Mouse (Mus musculus) embryonic facial prominence, embryonic 13.5 days (tissue): Measurements from ENCODE around the gene 1700019N19Rik. TPM values are rescaled to one million over a fixed set of nuclear protein-coding genes. Genes with fewer than 3 reads are reported as not detected.

Source experiments
- ATAC-seq: fragments of 200-750 bp; cut with Nextera tagmentation; 2 replicates; pipeline ENCODE4 v1.8.0; 2017; ENCODE audit warnings: low read depth; ENCODE audit not compliant: insufficient number of reproducible peaks, insufficient read depth, low FRiP score, low TSS enrichment
- H3K27ac ChIP-seq: fragments of 300-500 bp; sonication (generic); 2 replicates; pipeline ENCODE4 v1.5.1; 2015; ENCODE audit warnings: moderate library complexity, mild to moderate bottlenecking, inconsistent platforms
- H3K27me3 ChIP-seq: fragments of 300-500 bp; sonication (generic); 2 replicates; pipeline ENCODE4 v1.6.1; 2015; ENCODE audit warnings: mild to moderate bottlenecking, inconsistent platforms
- H3K36me3 ChIP-seq: fragments of 300-500 bp; sonication (generic); 2 replicates; pipeline ENCODE4 v1.6.1; 2015; ENCODE audit warnings: mild to moderate bottlenecking, inconsistent platforms
- H3K4me1 ChIP-seq: fragments of 300-500 bp; sonication (generic); 2 replicates; pipeline ENCODE4 v1.6.1; 2015; ENCODE audit warnings: inconsistent platforms
- H3K4me2 ChIP-seq: fragments of 300-500 bp; sonication (generic); 2 replicates; pipeline ENCODE4 v1.6.1; 2015; ENCODE audit warnings: moderate library complexity, mild to moderate bottlenecking, inconsistent platforms
- H3K4me3 ChIP-seq: fragments of 300-500 bp; sonication (generic); 2 replicates; pipeline ENCODE4 v1.5.1; 2015; ENCODE audit warnings: mild to moderate bottlenecking, inconsistent platforms
- H3K9ac ChIP-seq: fragments of 300-500 bp; sonication (generic); 2 replicates; pipeline ENCODE4 v1.6.1; 2015; ENCODE audit warnings: mild to moderate bottlenecking, inconsistent platforms
- H3K9me3 ChIP-seq: fragments of 300-500 bp; sonication (generic); 2 replicates; pipeline ENCODE4 v1.6.1; 2016; ENCODE audit warnings: inconsistent platforms
- WGBS: fragments of 180-500 bp; shearing (Covaris S2); methylation state at CpG from one replicate; pipeline ENCODE4 v1.1.7; 2015; ENCODE audit warnings: mixed read lengths; 5-methylcytosine and 5-hydroxymethylcytosine counted together
- polyA plus RNA-seq: library from polyadenylated mRNA; unstranded; fragments of >200 nt; fragmentation: Nextera tagmentation; extraction: Ambion mirVana; gene quantifications from 2 replicates; pipeline ENCODE4 v1.2.1, GENCODE M21; 2015

1700019N19Rik gene
- not detected in 2 replicates for polyA plus RNA-seq

DNA sequence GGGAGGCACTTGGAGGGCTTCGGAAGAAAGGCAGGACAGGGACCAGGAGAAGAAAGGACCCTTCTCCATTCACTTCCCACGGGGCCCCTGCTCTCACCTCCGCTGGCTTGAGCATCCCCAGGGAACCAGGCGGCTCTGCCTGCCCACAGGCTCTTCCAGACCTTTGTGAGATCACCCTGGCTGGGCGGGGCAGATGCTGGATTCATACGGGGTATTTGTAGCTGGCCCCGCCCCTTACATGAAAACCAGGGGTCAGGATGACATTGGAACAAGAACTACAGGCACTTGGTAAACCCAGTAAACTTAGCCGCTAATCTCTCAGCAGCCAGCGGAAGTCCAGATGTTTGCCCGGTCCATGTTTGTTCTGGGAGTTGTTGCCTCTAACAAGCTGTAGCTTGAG, at the start of gene 1700019N19Rik:
1700019N19Rik (minus strand) TSS at position 178 of the 400 bp plus-strand sequence.
- WGBS = 43% methylated on average over 10 of the region's 10 CpGs
- no peak within 1 kb of the TSS for H3K4me2 ChIP-seq
- H3K9ac ChIP-seq = no peak within 1 kb of the TSS
- H3K27me3 ChIP-seq = no peaks in the 10 kb centered on the region
- H3K4me1 ChIP-seq = 0 out of 2 replicates have a peak, but pooled peaks cover 9% of the 10 kb centered on the region
- H3K9me3 ChIP-seq = no peaks in the 10 kb centered on the region
- ATAC-seq = no peak
- H3K27ac ChIP-seq = no peak within 1 kb of the TSS
- H3K4me3 ChIP-seq = no peak within 1 kb of the TSS
- H3K36me3 ChIP-seq = peaks cover 3% of the 10 kb centered on the region

DNA sequence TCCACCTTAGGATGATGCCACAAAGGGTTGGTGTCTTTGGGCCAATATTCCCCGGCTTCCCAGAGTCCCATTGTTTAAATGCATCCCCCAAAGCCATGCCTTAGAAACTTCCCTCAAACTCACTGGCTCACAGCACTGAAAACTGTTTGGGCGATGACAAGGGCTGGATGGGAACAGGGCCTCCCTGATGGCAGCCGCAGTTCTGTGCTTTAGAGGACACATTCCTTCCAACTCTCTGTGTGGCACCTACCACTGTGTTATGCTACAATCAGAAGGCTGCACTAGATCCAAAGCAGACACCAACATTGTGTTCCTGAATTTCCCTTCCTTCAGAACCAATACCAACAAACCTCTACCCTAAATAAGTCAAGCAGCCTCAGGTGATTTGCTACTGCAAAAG, 49.3 kb upstream of the 1700019N19Rik start:
- peaks cover 22% of the 10 kb centered on the region for H3K4me1 ChIP-seq
- WGBS = 79% methylated on average over 3 of the region's 3 CpGs

GRCm38 (mm10) chr19:58840721-58841271, 46.5 kb upstream of the 1700019N19Rik start:
- Histone ChIP-seq H3K36me3 (no peaks in the 10 kb centered on the region), H3K9me3 (no peaks in the 10 kb centered on the region), H3K9ac (no peak overlapping the region), H3K4me1 (peaks cover 22% of the 10 kb centered on the region), H3K4me3 (no peak overlapping the region), H3K4me2 (no peak overlapping the region), H3K27ac (no peak overlapping the region), H3K27me3 (peaks cover 18% of the 10 kb centered on the region)
- no peak for ATAC-seq
- WGBS = 79% methylated on average over 5 of the region's 5 CpGs

More for the DNA sequence above, 49.3 kb upstream of the 1700019N19Rik start:
- no peak overlapping the region for H3K9ac ChIP-seq
- H3K4me2 ChIP-seq = no peak overlapping the region
- ATAC-seq = no peak
- no peaks in the 10 kb centered on the region for H3K9me3 ChIP-seq
- no peak overlapping the region for H3K4me3 ChIP-seq
- H3K36me3 ChIP-seq = no peaks in the 10 kb centered on the region
- H3K27ac ChIP-seq = no peak overlapping the region
- peaks cover 11% of the 10 kb centered on the region; the same call in 1 of the 2 replicates for H3K27me3 ChIP-seq

GRCm38 (mm10) chr19:58839806-58840205, 45.5 kb upstream of the 1700019N19Rik start:
- Histone ChIP-seq H3K27me3 (peaks cover 18% of the 10 kb centered on the region), H3K9me3 (no peaks in the 10 kb centered on the region), H3K4me1 (peaks cover 22% of the 10 kb centered on the region), H3K4me2 (no peak overlapping the region), H3K27ac (0 out of 2 replicates have a peak overlapping the region, but pooled peaks have one; percentile 36), H3K4me3 (no peak overlapping the region), H3K36me3 (no peaks in the 10 kb centered on the region), H3K9ac (no peak overlapping the region)
- 28% methylated on average over 4 of the region's 4 CpGs for WGBS
- ATAC-seq = no peak

- Histone ChIP-seq H3K36me3 (no peaks in the 10 kb centered on the region), H3K9ac (no peak overlapping the region), H3K27me3 (peaks cover 18% of the 10 kb centered on the region), H3K9me3 (no peaks in the 10 kb centered on the region), H3K4me1 (peaks cover 22% of the 10 kb centered on the region), H3K4me2 (no peak overlapping the region), H3K27ac (no peak overlapping the region), H3K4me3 (no peak overlapping the region)
- ATAC-seq = no peak
- 40% methylated on average over 3 of the region's 3 CpGs for WGBS
These were observed 45.1 kb upstream of the 1700019N19Rik start for GRCm38 (mm10) chr19:58839345-58839744.

DNA sequence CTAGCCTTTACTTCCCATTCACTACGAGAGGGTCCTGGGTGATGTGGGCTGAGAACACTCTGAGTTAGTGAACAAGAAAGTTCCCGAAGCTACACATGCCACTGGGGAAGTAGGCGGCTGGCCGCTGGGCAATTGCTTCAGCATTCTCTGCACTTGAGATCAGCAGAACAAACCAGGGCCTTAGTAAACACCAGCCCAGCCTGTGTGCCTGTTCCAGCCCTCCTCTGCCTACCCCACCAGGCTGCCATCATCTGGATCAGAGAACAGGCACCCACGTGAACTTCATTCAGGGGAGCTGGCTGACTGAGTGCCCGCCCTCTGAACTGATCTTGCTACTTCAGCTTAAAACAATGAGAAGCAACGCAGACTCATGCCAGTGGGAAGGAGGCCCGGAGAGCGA, 44.4 kb upstream of the 1700019N19Rik start:
- no peak for ATAC-seq
- no peaks in the 10 kb centered on the region for H3K9me3 ChIP-seq
- 75% methylated on average over 9 of the region's 9 CpGs for WGBS
- H3K4me2 ChIP-seq = no peak overlapping the region
- no peak overlapping the region for H3K4me3 ChIP-seq
- peaks cover 18% of the 10 kb centered on the region for H3K27me3 ChIP-seq
- H3K9ac ChIP-seq = no peak overlapping the region
- no peaks in the 10 kb centered on the region for H3K36me3 ChIP-seq
- H3K4me1 ChIP-seq = peaks cover 22% of the 10 kb centered on the region
- H3K27ac ChIP-seq = no peak overlapping the region; the same call in 1 of the 2 replicates

DNA sequence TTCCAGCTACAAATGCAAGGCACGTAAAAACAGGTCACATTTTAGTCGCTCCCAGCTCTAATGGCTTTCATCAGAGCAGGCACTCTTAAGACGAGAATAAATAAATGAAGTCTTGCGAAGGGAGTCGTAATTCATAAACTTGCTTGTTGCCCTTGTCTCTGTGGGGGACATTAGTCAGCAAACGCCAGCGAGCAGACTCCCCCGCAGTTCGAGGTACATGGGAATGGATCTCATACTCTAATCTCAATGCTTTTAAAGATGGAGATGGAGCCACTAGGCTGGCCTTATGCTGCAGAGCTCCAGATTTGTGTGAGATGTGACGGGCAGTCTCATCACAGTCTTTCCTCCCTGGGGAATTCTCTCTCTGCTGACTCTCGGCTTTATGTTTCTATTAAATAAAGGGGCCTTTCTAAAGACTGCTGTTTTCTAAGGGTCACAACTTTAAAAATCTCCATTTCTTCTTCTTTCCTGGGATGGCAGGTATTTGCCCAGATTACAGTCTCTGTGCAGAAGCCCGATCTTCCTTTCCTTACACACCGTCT, 39.4 kb upstream of the 1700019N19Rik start:
- 72% methylated on average over 13 of the region's 13 CpGs for WGBS
- Histone ChIP-seq H3K27ac (no peak overlapping the region), H3K9ac (no peak overlapping the region), H3K4me2 (no peak overlapping the region), H3K4me1 (peaks cover under 1% of the 10 kb centered on the region), H3K4me3 (no peak overlapping the region), H3K36me3 (no peaks in the 10 kb centered on the region), H3K27me3 (peaks cover 8% of the 10 kb centered on the region; the same call in 1 of the 2 replicates), H3K9me3 (no peaks in the 10 kb centered on the region)
- ATAC-seq = no peak

- ATAC-seq = no peak
- 70% methylated on average over 2 of the region's 2 CpGs for WGBS
These were observed 38.7 kb upstream of the 1700019N19Rik start for GRCm38 (mm10) chr19:58832988-58833387.

GRCm38 (mm10) chr19:58831280-58831922, 37.1 kb upstream of the 1700019N19Rik start:
- WGBS = 82% methylated on average over 9 of the region's 9 CpGs
- ATAC-seq = no peak
- H3K27me3 ChIP-seq = no peaks in the 10 kb centered on the region
- H3K9me3 ChIP-seq = no peaks in the 10 kb centered on the region
- no peak overlapping the region for H3K9ac ChIP-seq
- no peak overlapping the region for H3K27ac ChIP-seq
- no peak overlapping the region for H3K4me2 ChIP-seq
- no peaks in the 10 kb centered on the region for H3K4me1 ChIP-seq
- no peak overlapping the region for H3K4me3 ChIP-seq
- no peaks in the 10 kb centered on the region for H3K36me3 ChIP-seq

More at GRCm38 (mm10) chr19:58832988-58833387, 38.7 kb upstream of the 1700019N19Rik start:
- Histone ChIP-seq H3K9me3 (no peaks in the 10 kb centered on the region), H3K9ac (no peak overlapping the region), H3K27me3 (peaks cover 6% of the 10 kb centered on the region; the same call in 1 of the 2 replicates), H3K36me3 (no peaks in the 10 kb centered on the region), H3K27ac (no peak overlapping the region), H3K4me2 (no peak overlapping the region), H3K4me3 (no peak overlapping the region), H3K4me1 (no peaks in the 10 kb centered on the region)

GRCm38 (mm10) chr19:58830182-58830581, 35.9 kb upstream of the 1700019N19Rik start:
- Histone ChIP-seq H3K4me2 (no peak overlapping the region), H3K9me3 (no peaks in the 10 kb centered on the region), H3K27ac (no peak overlapping the region), H3K36me3 (no peaks in the 10 kb centered on the region), H3K27me3 (no peaks in the 10 kb centered on the region), H3K4me3 (no peak overlapping the region), H3K4me1 (no peaks in the 10 kb centered on the region), H3K9ac (no peak overlapping the region)
- WGBS = 89% methylated on average over 7 of the region's 7 CpGs
- no peak for ATAC-seq

- no peak for ATAC-seq
- H3K36me3 ChIP-seq = peaks cover 3% of the 10 kb centered on the region; the same call in 1 of the 2 replicates
- no peak overlapping the region for H3K4me2 ChIP-seq
- H3K9ac ChIP-seq = no peak overlapping the region
- no peak overlapping the region for H3K27ac ChIP-seq
- 86% methylated on average over 5 of the region's 5 CpGs for WGBS
- no peaks in the 10 kb centered on the region for H3K9me3 ChIP-seq
- H3K4me1 ChIP-seq = no peaks in the 10 kb centered on the region
- H3K27me3 ChIP-seq = no peaks in the 10 kb centered on the region
- no peak overlapping the region for H3K4me3 ChIP-seq
These were observed 35.3 kb upstream of the 1700019N19Rik start for GRCm38 (mm10) chr19:58829575-58829974.

- Histone ChIP-seq H3K27ac (no peak overlapping the region), H3K27me3 (no peaks in the 10 kb centered on the region), H3K9ac (no peak overlapping the region), H3K4me3 (no peak overlapping the region), H3K4me2 (no peak overlapping the region), H3K4me1 (no peaks in the 10 kb centered on the region), H3K9me3 (no peaks in the 10 kb centered on the region), H3K36me3 (peaks cover 3% of the 10 kb centered on the region; the same call in 1 of the 2 replicates)
- no peak for ATAC-seq
- 52% methylated on average over 7 of the region's 7 CpGs for WGBS
These were observed 33.4 kb upstream of the 1700019N19Rik start for GRCm38 (mm10) chr19:58827656-58828055.
